Mouse (Mus musculus): Measurements from ENCODE around the gene Wdr43. TPM values are rescaled to one million over a fixed set of nuclear protein-coding genes. Genes with fewer than 3 reads are reported as not detected.

The Wdr43 gene
- total and polyA plus RNA-seq, 3 experiments: 175 to 393 (median 249) TPM

DNA sequence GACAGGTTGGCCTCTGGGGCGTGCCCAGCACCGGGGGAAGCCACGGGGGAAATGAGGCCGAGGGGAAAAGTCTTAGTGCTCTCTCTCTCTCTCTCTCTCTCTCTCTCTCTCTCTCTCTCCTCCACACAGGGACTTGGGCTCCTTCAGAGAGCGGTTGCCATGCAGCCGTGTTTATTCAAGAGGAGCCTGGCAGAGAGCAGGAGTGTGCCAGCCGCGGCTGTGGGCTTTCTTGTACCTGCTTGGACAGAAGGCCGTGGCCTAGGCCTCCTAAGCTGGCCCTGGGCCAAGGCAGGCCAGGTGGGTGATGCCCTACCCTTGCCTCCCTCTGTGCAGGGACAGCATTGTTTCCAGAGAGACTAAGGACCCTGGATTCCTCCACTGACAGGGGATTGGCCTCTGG, 57.4 kb downstream of the Wdr43 start, which contains the start of gene Togaram2:
TSS of gene Togaram2 (plus strand) at position 170 of the 400 bp plus-strand sequence.
- H3K9ac ChIP-seq (ENCODE audit: control insufficient read depth, low read depth, low read length, poor library complexity, severe bottlenecking): no peak within 1 kb of the TSS
- H3K79me2 ChIP-seq (ENCODE audit: control insufficient read depth, insufficient read depth, low read length, poor library complexity): no peaks in the 10 kb centered on the region
- no peaks in the 10 kb centered on the region for H3K36me3 ChIP-seq (ENCODE audit: control insufficient read depth in 1 of 2, insufficient read depth in 2 of 2, low read length in 2 of 2)
- TF ChIP-seq RAD21 (IDR thresholded peaks at IDR 0.05; ENCODE audit: low read depth, low read length) (no peak), TBP (IDR thresholded peaks at IDR 0.05; ENCODE audit: low read depth, low read length) (no peak), MAX (IDR thresholded peaks at IDR 0.05; ENCODE audit: low read length) (no peak), KAT2A (conservative IDR thresholded peaks at IDR 0.05; ENCODE audit: low read depth, low read length) (no peak), MAFK (IDR thresholded peaks at IDR 0.05; ENCODE audit: borderline replicate concordance, low read depth, low read length) (no peak), POLR2AphosphoS5 (IDR thresholded peaks at IDR 0.05; ENCODE audit: borderline replicate concordance, low read depth, low read length) (no peak), GATA1 (IDR thresholded peaks at IDR 0.05; ENCODE audit: low read depth, low read length) (no peak), CHD2 (IDR thresholded peaks at IDR 0.05; ENCODE audit: low read length) (no peak), NELFE (IDR thresholded peaks at IDR 0.05; ENCODE audit: low read depth, low read length) (no peak), EP300 (IDR thresholded peaks at IDR 0.05; ENCODE audit: low read depth in 1 of 2, low read length in 2 of 2) (no peak), SIN3A (IDR thresholded peaks at IDR 0.05; ENCODE audit: low read length) (no peak), MYB (IDR thresholded peaks at IDR 0.05; ENCODE audit: low read depth, low read length) (no peak), ELF1 (IDR thresholded peaks at IDR 0.05; ENCODE audit: low read depth, low read length) (no peak), MYC (IDR thresholded peaks at IDR 0.05; ENCODE audit: low read depth, low read length) (no peak), JUND (IDR thresholded peaks at IDR 0.05; ENCODE audit: low read depth, low read length) (no peak), CHD1 (IDR thresholded peaks at IDR 0.05; ENCODE audit: low read depth, low read length) (no peak), NRF1 (IDR thresholded peaks at IDR 0.05; ENCODE audit: insufficient read depth, low read depth, low read length, poor library complexity, severe bottlenecking) (no peak), ZMIZ1 (IDR thresholded peaks at IDR 0.05; ENCODE audit: low read depth, low read length) (no peak), BHLHE40 (IDR thresholded peaks at IDR 0.05; ENCODE audit: borderline replicate concordance, low read depth, low read length) (no peak)
- no peaks in the 10 kb centered on the region; a peak in 1 of 4 replicates for H3K4me1 ChIP-seq (ENCODE audit: control insufficient read depth in 1 of 2, insufficient read depth in 2 of 2, low read length in 2 of 2)
- no peaks in the 10 kb centered on the region for H3K27me3 ChIP-seq (ENCODE audit: control insufficient read depth in 1 of 2, insufficient read depth in 2 of 2, low read length in 2 of 2)
- H3K9me3 ChIP-seq (replicated peaks; ENCODE audit: insufficient read depth, low read length): no peaks in the 10 kb centered on the region
- no peak for DNase-seq (ENCODE audit: low read depth, low spot score)
- peak within 1 kb of the TSS in 1 of 2 experiments; percentile 43; a peak in 2 of 4 replicates for H3K4me3 ChIP-seq (ENCODE audit: control insufficient read depth in 1 of 2, insufficient read depth in 1 of 2, low read depth in 2 of 2, low read length in 2 of 2)
- H3K27ac ChIP-seq (ENCODE audit: control insufficient read depth, low read depth, low read length): no peak within 1 kb of the TSS

DNA sequence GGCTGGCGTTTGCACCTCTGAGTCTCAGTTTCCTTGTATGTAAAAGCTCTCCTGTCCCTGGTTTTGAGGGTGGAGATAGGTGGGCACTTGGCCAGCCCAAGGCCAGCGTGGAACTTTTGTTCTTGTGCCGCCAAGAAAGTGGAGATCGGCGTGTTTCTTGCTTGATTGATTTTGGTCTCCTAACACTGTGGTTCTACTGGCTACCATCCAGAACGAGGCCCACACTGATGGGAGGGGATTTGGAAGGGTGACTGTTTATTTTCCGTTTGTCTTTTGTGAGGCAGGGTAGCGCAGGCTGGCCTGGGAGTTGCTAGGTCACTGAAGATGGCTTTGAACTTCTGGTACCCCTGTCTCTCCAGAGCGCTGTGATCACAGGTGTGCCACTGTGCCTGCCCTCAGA, 58.2 kb downstream of the Wdr43 start:
- no peaks in the 10 kb centered on the region for H3K79me2 ChIP-seq (ENCODE audit: control insufficient read depth, insufficient read depth, low read length, poor library complexity)
- no peaks in the 10 kb centered on the region for H3K36me3 ChIP-seq (ENCODE audit: control insufficient read depth in 1 of 2, insufficient read depth in 2 of 2, low read length in 2 of 2)
- TF ChIP-seq TBP (IDR thresholded peaks at IDR 0.05; ENCODE audit: low read depth, low read length) (no peak), SMC3 (IDR thresholded peaks at IDR 0.05; ENCODE audit: low read depth, low read length) (no peak), CTCF (IDR thresholded peaks at IDR 0.05 in 2 of 3, conservative IDR thresholded peaks at IDR 0.05 in 1 of 3; ENCODE audit: control insufficient read depth in 1 of 3, insufficient read depth in 1 of 3, low read depth in 2 of 3, low read length in 3 of 3, poor library complexity in 1 of 3, severe bottlenecking in 1 of 3) (no peak), GATA1 (IDR thresholded peaks at IDR 0.05; ENCODE audit: low read depth, low read length) (no peak), JUND (IDR thresholded peaks at IDR 0.05; ENCODE audit: low read depth, low read length) (no peak), POLR2AphosphoS5 (IDR thresholded peaks at IDR 0.05; ENCODE audit: borderline replicate concordance, low read depth, low read length) (no peak), MYC (IDR thresholded peaks at IDR 0.05; ENCODE audit: low read depth, low read length) (no peak), MEF2A (IDR thresholded peaks at IDR 0.05; ENCODE audit: extremely low read depth, insufficient replicate concordance, low read depth, low read length, poor library complexity, severe bottlenecking) (no peak), MAZ (IDR thresholded peaks at IDR 0.05; ENCODE audit: low read depth, low read length) (no peak), TCF12 (IDR thresholded peaks at IDR 0.05; ENCODE audit: low read depth, low read length) (no peak), GABPA (IDR thresholded peaks at IDR 0.05; ENCODE audit: low read depth, low read length) (no peak), TAL1 (IDR thresholded peaks at IDR 0.05; ENCODE audit: low read length) (no peak), E2F4 (IDR thresholded peaks at IDR 0.05; ENCODE audit: borderline replicate concordance, low read depth, low read length) (no peak), ZNF384 (IDR thresholded peaks at IDR 0.05; ENCODE audit: low read depth, low read length) (no peak), ETS1 (IDR thresholded peaks at IDR 0.05; ENCODE audit: low read depth, low read length) (no peak), ZC3H11A (IDR thresholded peaks at IDR 0.05; ENCODE audit: low read depth, low read length) (no peak), EP300 (IDR thresholded peaks at IDR 0.05; ENCODE audit: low read depth in 1 of 2, low read length in 2 of 2) (no peak), SIN3A (IDR thresholded peaks at IDR 0.05; ENCODE audit: low read length) (no peak), RCOR1 (IDR thresholded peaks at IDR 0.05; ENCODE audit: low read depth, low read length) (no peak), CHD2 (IDR thresholded peaks at IDR 0.05; ENCODE audit: low read length) (no peak)
- H3K4me1 ChIP-seq (ENCODE audit: control insufficient read depth in 1 of 2, insufficient read depth in 2 of 2, low read length in 2 of 2): no peaks in the 10 kb centered on the region; a peak in 1 of 4 replicates
- H3K27me3 ChIP-seq (ENCODE audit: control insufficient read depth in 1 of 2, insufficient read depth in 2 of 2, low read length in 2 of 2): no peaks in the 10 kb centered on the region
- H3K9me3 ChIP-seq (replicated peaks; ENCODE audit: insufficient read depth, low read length): no peaks in the 10 kb centered on the region
- no peak overlapping the region for H3K27ac ChIP-seq (ENCODE audit: control insufficient read depth, low read depth, low read length)
- H3K9ac ChIP-seq (ENCODE audit: control insufficient read depth, low read depth, low read length, poor library complexity, severe bottlenecking): no peak overlapping the region
- no peak overlapping the region for H3K4me3 ChIP-seq (ENCODE audit: control insufficient read depth in 1 of 2, insufficient read depth in 1 of 2, low read depth in 2 of 2, low read length in 2 of 2)
- no peak for DNase-seq (ENCODE audit: low read depth, low spot score)
